Comparison of ENCODE assay signal across 16 mouse cellular contexts in genomic region chr7:130098606-130099005, GRCm38 (mm10).
DNase-seq lines count a peak whose midpoint lies in the region; ATAC-seq and TF ChIP-seq lines count a peak whose summit lies in the region.
"Had no signal": no experiment of that assay in that cellular context is flagged by ENCODE, and none has a peak within 500 bp of the region (broad histone marks: within the 10 kb centered on the region; RNA-seq: fewer than 3 reads in every experiment).

No protein-coding gene starts in this region.

- H3K9ac ChIP-seq in liver, adult 2 months (ENCODE audit: low read depth, low read length), result no peak overlapping the region
- no peak overlapping the region for H3K9ac ChIP-seq in liver, embryonic 11.5 days (ENCODE audit: low read depth, low read length)
- H3K9ac ChIP-seq in lung, embryonic 14.5 days, result no peak overlapping the region
- H3K9ac ChIP-seq: embryonic facial prominence, embryonic 12.5 days; heart, embryonic 15.5 days; liver, embryonic 13.5 days had no signal

- no peaks in the 10 kb centered on the region for H3K9me3 ChIP-seq in liver, embryonic 11.5 days (ENCODE audit: control insufficient read depth, low read length)
- H3K9me3 ChIP-seq in lung, embryonic 14.5 days (ENCODE audit: low read depth, low read length), result no peaks in the 10 kb centered on the region
- H3K9me3 ChIP-seq: embryonic facial prominence, embryonic 12.5 days; heart, embryonic 15.5 days; liver, embryonic 13.5 days; midbrain, embryonic 10.5 days had no signal

- no peaks in the 10 kb centered on the region for H3K79me2 ChIP-seq in liver, adult 2 months (ENCODE audit: control insufficient read depth, insufficient read depth, low read length)

- H3K4me1 ChIP-seq in liver, adult 2 months (ENCODE audit: control insufficient read depth, insufficient read depth, low read length), result no peaks in the 10 kb centered on the region
- H3K4me1 ChIP-seq in liver, embryonic 11.5 days (replicated peaks; ENCODE audit: control insufficient read depth, insufficient read depth, low read length), result no peaks in the 10 kb centered on the region
- H3K4me1 ChIP-seq in lung, embryonic 14.5 days (ENCODE audit: insufficient read depth), result peaks cover 3% of the 10 kb centered on the region
- H3K4me1 ChIP-seq in cerebellum, adult 2 months (ENCODE audit: control insufficient read depth, insufficient read depth, low read length), result no peaks in the 10 kb centered on the region
- H3K4me1 ChIP-seq: embryonic facial prominence, embryonic 12.5 days; heart, embryonic 15.5 days; liver, embryonic 13.5 days; midbrain, embryonic 10.5 days had no signal

- no peak overlapping the region for H3K4me2 ChIP-seq in liver, embryonic 11.5 days
- H3K4me2 ChIP-seq in lung, embryonic 14.5 days, result no peak overlapping the region
- H3K4me2 ChIP-seq: embryonic facial prominence, embryonic 12.5 days; heart, embryonic 15.5 days; liver, embryonic 13.5 days had no signal

- no peaks in the 10 kb centered on the region for H3K36me3 ChIP-seq in liver, adult 2 months (ENCODE audit: control insufficient read depth, insufficient read depth, low read length)
- no peaks in the 10 kb centered on the region for H3K36me3 ChIP-seq in liver, embryonic 11.5 days (ENCODE audit: control insufficient read depth, insufficient read depth, low read length)
- no peaks in the 10 kb centered on the region for H3K36me3 ChIP-seq in lung, embryonic 14.5 days (ENCODE audit: insufficient read depth)
- H3K36me3 ChIP-seq: embryonic facial prominence, embryonic 12.5 days; heart, embryonic 15.5 days; liver, embryonic 13.5 days; midbrain, embryonic 10.5 days had no signal

- H3K27ac ChIP-seq in liver, adult 2 months (replicated peaks; ENCODE audit: insufficient read depth, low read depth, low read length), result no peak overlapping the region
- H3K27ac ChIP-seq in liver, embryonic 11.5 days (ENCODE audit: low read depth, low read length), result no peak overlapping the region
- peak overlapping the region; percentile 24; the same call in 1 of the 2 replicates for H3K27ac ChIP-seq in lung, embryonic 14.5 days (ENCODE audit: low read depth)
- H3K27ac ChIP-seq in cerebellum, adult 2 months (ENCODE audit: insufficient read depth, low read length), result no peak overlapping the region
- H3K27ac ChIP-seq: embryonic facial prominence, embryonic 12.5 days; heart, embryonic 15.5 days; hindbrain, postnatal 0 days; liver, embryonic 13.5 days; midbrain, embryonic 10.5 days had no signal

- no peaks in the 10 kb centered on the region for H3K27me3 ChIP-seq in liver, adult 2 months (ENCODE audit: control insufficient read depth, insufficient read depth, low read length)
- no peaks in the 10 kb centered on the region for H3K27me3 ChIP-seq in liver, embryonic 11.5 days (replicated peaks; ENCODE audit: control insufficient read depth, insufficient read depth, low read length)
- no peaks in the 10 kb centered on the region for H3K27me3 ChIP-seq in lung, embryonic 14.5 days (ENCODE audit: insufficient read depth, low read length)
- no peaks in the 10 kb centered on the region; the same call in 1 of the 2 replicates for H3K27me3 ChIP-seq in cerebellum, adult 2 months (ENCODE audit: control insufficient read depth, insufficient read depth, low read length)
- H3K27me3 ChIP-seq: embryonic facial prominence, embryonic 12.5 days; heart, embryonic 15.5 days; liver, embryonic 13.5 days had no signal

- no peak for TF ChIP-seq POLR2A in liver, adult 2 months (IDR thresholded peaks at IDR 0.05; ENCODE audit: extremely low read depth, insufficient read depth, low read length)
- no peak for TF ChIP-seq POLR2A in cerebellum, adult 2 months (IDR thresholded peaks at IDR 0.05; ENCODE audit: borderline replicate concordance, insufficient read depth, low read length)

- WGBS in liver, adult 2 months, result 21% methylated on average over 10 of the region's 10 CpGs
- 59% methylated on average over 10 of the region's 10 CpGs for WGBS in liver, embryonic 11.5 days
- 23% methylated on average over 10 of the region's 10 CpGs for WGBS in lung, embryonic 14.5 days
- WGBS in cerebellum, adult 2 months, result 52% methylated on average over 10 of the region's 10 CpGs

- no peak for ATAC-seq in liver, embryonic 11.5 days (replicated peaks; ENCODE audit: low FRiP score)
- ATAC-seq in lung, embryonic 14.5 days (ENCODE audit: insufficient read depth), result peak; percentile 58; the same call in 1 of the 2 replicates
- ATAC-seq: hindbrain, postnatal 0 days had no signal

- no peak overlapping the region for H3K4me3 ChIP-seq in liver, adult 2 months (ENCODE audit: insufficient read depth, low read depth, low read length)
- H3K4me3 ChIP-seq in liver, embryonic 11.5 days (ENCODE audit: low read depth, low read length), result no peak overlapping the region
- H3K4me3 ChIP-seq in lung, embryonic 14.5 days (ENCODE audit: low read depth, low read length), result no peak overlapping the region
- no peak overlapping the region for H3K4me3 ChIP-seq in cerebellum, adult 2 months (replicated peaks; ENCODE audit: insufficient read depth, low read depth, low read length)
- H3K4me3 ChIP-seq: embryonic facial prominence, embryonic 12.5 days; heart, embryonic 15.5 days; liver, embryonic 13.5 days; midbrain, embryonic 10.5 days had no signal

- DNase-seq in liver, adult 2 months (ENCODE audit: extremely low read depth, low read depth, low spot score), result peak; percentile 42
- no peak for DNase-seq in liver, embryonic 11.5 days (ENCODE audit: low spot score)
- peak; percentile 29 for DNase-seq in adrenal gland, postnatal 25 days
- DNase-seq in lung, embryonic 14.5 days, result peak; percentile 41
- peak; percentile 60 for DNase-seq in ovary, postnatal 36 days (ENCODE audit: low spot score)
- no peak for DNase-seq in natural killer cell, adult 2 months (ENCODE audit: low spot score in 2 of 2)
- DNase-seq in cerebellum, adult 2 months, result no peak
- DNase-seq: cerebellum, postnatal 36 days; gastrocnemius, postnatal 25 days; kidney, postnatal 10 days; layer of hippocampus, adult 9-11 months; liver, embryonic 13.5 days had no signal

- TF ChIP-seq CTCF in liver, adult 2 months (IDR thresholded peaks at IDR 0.05; ENCODE audit: low read depth, low read length), result no peak
- TF ChIP-seq CTCF in lung, embryonic 14.5 days (IDR thresholded peaks at IDR 0.05; ENCODE audit: low read depth), result no peak
- no peak for TF ChIP-seq CTCF in cerebellum, adult 2 months (IDR thresholded peaks at IDR 0.05; ENCODE audit: borderline replicate concordance, insufficient read depth, low read depth, low read length)

Comparison
In these comparisons a context has a peak if more than half of its experiments do, and no peak if none do; other contexts are left out.
1. DNase-seq: peak in liver, adult 2 months (single experiment), adrenal gland, postnatal 25 days (single experiment), lung, embryonic 14.5 days (single experiment) and ovary, postnatal 36 days (single experiment); none in liver, embryonic 11.5 days (single experiment), natural killer cell, adult 2 months (0 of 2) and cerebellum, adult 2 months (0 of 2).